Mouse (Mus musculus) heart, adult 2 months (tissue): ENCODE results near the gene Ppp1r13l.
A peak's percentile ranks its signal among the peaks of the same experiment; 100 is the strongest.

Experiments used
- CTCF ChIP-seq: fragments of 200-600 bp; IDR thresholded peaks from 2 replicates; pipeline ENCODE4 v1.8.1; 2022; ENCODE audit warnings: antibody characterized with exemption, mild to moderate bottlenecking, moderate library complexity
- EP300 ChIP-seq: fragments of 200-500 bp; IDR thresholded peaks from 2 replicates; pipeline ENCODE4 v1.6.1; 2011; ENCODE audit warnings: low read depth, low read length, control low read depth; ENCODE audit not compliant: insufficient read depth
- POLR2A ChIP-seq: fragments of 200-500 bp; IDR thresholded peaks from 2 replicates; pipeline ENCODE4 v1.6.1; 2011; ENCODE audit warnings: mild to moderate bottlenecking, low read depth, low read length, control low read depth; ENCODE audit not compliant: insufficient read depth

GRCm38 (mm10) chr7:19409753-19410152 is 50.2 kb downstream of the Ppp1r13l start:
- TF ChIP-seq EP300 (no peak), POLR2A (0 out of 2 replicates have a peak, but pooled peaks have one; percentile 28), CTCF (no peak)
